Mouse (Mus musculus) liver, postnatal 0 days (tissue): Measurements from ENCODE around the gene Rpl7l1.

ENCODE experiments used
- CTCF ChIP-seq: sonication (generic); IDR thresholded peaks from 2 replicates; pipeline ENCODE4 v1.5.1; 2016; ENCODE audit warnings: antibody characterized with exemption, low read depth
- EP300 ChIP-seq: IDR thresholded peaks from 2 replicates; pipeline ENCODE4 v1.6.1; 2016; ENCODE audit warnings: antibody characterized with exemption, low read depth, mild to moderate bottlenecking

GRCm38 (mm10) chr17:46828935-46829334 lies 46.5 kb upstream of the Rpl7l1 start:
- TF ChIP-seq CTCF (no peak), EP300 (no peak)
